Mouse (Mus musculus) stomach, postnatal 0 days (tissue): ENCODE data around the gene Slc41a1.

Experiments used
- CTCF ChIP-seq: IDR thresholded peaks from 2 replicates; pipeline ENCODE4 v1.5.1; 2016; ENCODE audit warnings: antibody characterized with exemption, low read depth, mild to moderate bottlenecking, moderate library complexity
- EP300 ChIP-seq: optimal IDR thresholded peaks from 2 replicates; pipeline ENCODE3; 2016; ENCODE audit warnings: antibody characterized with exemption

DNA sequence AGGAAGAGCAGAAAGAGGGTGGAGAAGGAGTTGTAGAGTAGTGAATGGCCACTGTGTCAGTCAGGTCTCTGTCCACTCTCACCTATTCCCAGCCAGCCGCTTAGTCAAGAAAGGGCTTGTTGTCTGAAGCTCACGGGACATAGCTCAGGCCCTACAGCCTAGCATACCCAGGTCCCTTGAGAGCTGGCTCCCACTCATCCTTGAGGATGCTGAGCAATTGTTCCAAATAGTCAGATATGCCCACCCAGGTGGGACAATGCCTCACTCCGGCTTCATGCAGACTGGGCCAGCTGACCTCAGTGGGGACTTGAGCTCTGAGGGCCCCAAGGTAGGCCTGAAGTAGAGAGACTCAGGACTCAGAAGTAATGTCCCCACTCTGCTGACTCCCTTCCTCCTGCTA is 23.1 kb upstream of the Slc41a1 start:
- TF ChIP-seq EP300 (no peak), CTCF (no peak)
